Mouse (Mus musculus): ENCODE data around the gene Pitpnb. TPM values are rescaled to one million over a fixed set of nuclear protein-coding genes. Genes with fewer than 3 reads are reported as not detected.

Gene Pitpnb
- polyA plus RNA-seq, 1 experiment from 2014 or later, result 133 TPM

GRCm38 (mm10) chr5:111325813-111326212 is 4.8 kb upstream of the Pitpnb start:
- ATAC-seq (replicated peaks; ENCODE audit: insufficient number of reproducible peaks, low FRiP score, low TSS enrichment, low read depth) (no peak), DNase-seq (ENCODE audit: low spot score) (no peak)
- no peaks in the 10 kb centered on the region; the same call in 1 of the 2 replicates for H3K36me3 ChIP-seq (replicated peaks; ENCODE audit: control insufficient read depth, insufficient read depth, low read depth, low read length)
- H3K27me3 ChIP-seq (ENCODE audit: control insufficient read depth, insufficient read depth, low read length), result no peaks in the 10 kb centered on the region
- no peak overlapping the region for H3K9ac ChIP-seq (replicated peaks; ENCODE audit: low read length)
- WGBS, result 33% methylated on average over 1 of the region's 1 CpGs
- no peak overlapping the region for H3K4me2 ChIP-seq (ENCODE audit: low read depth, low read length)
- no peaks in the 10 kb centered on the region for H3K4me1 ChIP-seq (ENCODE audit: control insufficient read depth, insufficient read depth, low read length)
- no peak overlapping the region for H3K27ac ChIP-seq (replicated peaks; ENCODE audit: low read depth, low read length)
- no peak overlapping the region for H3K4me3 ChIP-seq (ENCODE audit: low read depth, low read length)
- no peaks in the 10 kb centered on the region for H3K9me3 ChIP-seq (replicated peaks; ENCODE audit: control insufficient read depth, low read length)

GRCm38 (mm10) chr5:111327420-111327819 is 3.1 kb upstream of the Pitpnb start:
- ATAC-seq (replicated peaks; ENCODE audit: insufficient number of reproducible peaks, low FRiP score, low TSS enrichment, low read depth), result no peak
- no peaks in the 10 kb centered on the region; the same call in 1 of the 2 replicates for H3K36me3 ChIP-seq (replicated peaks; ENCODE audit: control insufficient read depth, insufficient read depth, low read depth, low read length)
- H3K4me3 ChIP-seq (ENCODE audit: low read depth, low read length), result no peak overlapping the region
- no peak overlapping the region for H3K4me2 ChIP-seq (ENCODE audit: low read depth, low read length)
- no peaks in the 10 kb centered on the region for H3K4me1 ChIP-seq (ENCODE audit: control insufficient read depth, insufficient read depth, low read length)
- no peak overlapping the region for H3K9ac ChIP-seq (replicated peaks; ENCODE audit: low read length)
- no peak overlapping the region for H3K27ac ChIP-seq (replicated peaks; ENCODE audit: low read depth, low read length)
- no peak for DNase-seq (ENCODE audit: low spot score)
- no peaks in the 10 kb centered on the region for H3K9me3 ChIP-seq (replicated peaks; ENCODE audit: control insufficient read depth, low read length)
- 84% methylated on average over 7 of the region's 7 CpGs for WGBS
- H3K27me3 ChIP-seq (ENCODE audit: control insufficient read depth, insufficient read depth, low read length), result no peaks in the 10 kb centered on the region

GRCm38 (mm10) chr5:111329782-111330416 is 664 bp upstream of the Pitpnb start:
- DNase-seq (ENCODE audit: low spot score), result no peak
- Histone ChIP-seq H3K9me3 (replicated peaks; ENCODE audit: control insufficient read depth, low read length) (no peaks in the 10 kb centered on the region), H3K4me2 (ENCODE audit: low read depth, low read length) (peak overlapping the region; percentile 61), H3K27ac (replicated peaks; ENCODE audit: low read depth, low read length) (peak overlapping the region; percentile 78), H3K36me3 (replicated peaks; ENCODE audit: control insufficient read depth, insufficient read depth, low read depth, low read length) (no peaks in the 10 kb centered on the region; the same call in 1 of the 2 replicates), H3K4me3 (ENCODE audit: low read depth, low read length) (peak overlapping the region; percentile 96), H3K27me3 (ENCODE audit: control insufficient read depth, insufficient read depth, low read length) (no peaks in the 10 kb centered on the region), H3K9ac (replicated peaks; ENCODE audit: low read length) (peak overlapping the region; percentile 74), H3K4me1 (ENCODE audit: control insufficient read depth, insufficient read depth, low read length) (no peaks in the 10 kb centered on the region)
- no peak; the same call in 1 of the 2 replicates for ATAC-seq (replicated peaks; ENCODE audit: insufficient number of reproducible peaks, low FRiP score, low TSS enrichment, low read depth)
- 25% methylated on average over 10 of the region's 10 CpGs for WGBS

- WGBS, result 0% methylated on average over 14 of the region's 14 CpGs
- Histone ChIP-seq H3K4me3 (ENCODE audit: low read depth, low read length) (peak overlapping the region; percentile 96), H3K27me3 (ENCODE audit: control insufficient read depth, insufficient read depth, low read length) (no peaks in the 10 kb centered on the region), H3K9me3 (replicated peaks; ENCODE audit: control insufficient read depth, low read length) (no peaks in the 10 kb centered on the region), H3K9ac (replicated peaks; ENCODE audit: low read length) (peak overlapping the region; percentile 95), H3K27ac (replicated peaks; ENCODE audit: low read depth, low read length) (peak overlapping the region; percentile 78; the same call in 1 of the 2 replicates), H3K4me1 (ENCODE audit: control insufficient read depth, insufficient read depth, low read length) (no peaks in the 10 kb centered on the region), H3K4me2 (ENCODE audit: low read depth, low read length) (peak overlapping the region; percentile 61), H3K36me3 (replicated peaks; ENCODE audit: control insufficient read depth, insufficient read depth, low read depth, low read length) (no peaks in the 10 kb centered on the region; the same call in 1 of the 2 replicates)
- DNase-seq (ENCODE audit: low spot score) (peak; percentile 10), ATAC-seq (replicated peaks; ENCODE audit: insufficient number of reproducible peaks, low FRiP score, low TSS enrichment, low read depth) (0 out of 2 replicates have a peak, but pooled peaks have one; percentile 47)
These were observed 504 bp downstream of the Pitpnb start for GRCm38 (mm10) chr5:111331099-111331435.

DNA sequence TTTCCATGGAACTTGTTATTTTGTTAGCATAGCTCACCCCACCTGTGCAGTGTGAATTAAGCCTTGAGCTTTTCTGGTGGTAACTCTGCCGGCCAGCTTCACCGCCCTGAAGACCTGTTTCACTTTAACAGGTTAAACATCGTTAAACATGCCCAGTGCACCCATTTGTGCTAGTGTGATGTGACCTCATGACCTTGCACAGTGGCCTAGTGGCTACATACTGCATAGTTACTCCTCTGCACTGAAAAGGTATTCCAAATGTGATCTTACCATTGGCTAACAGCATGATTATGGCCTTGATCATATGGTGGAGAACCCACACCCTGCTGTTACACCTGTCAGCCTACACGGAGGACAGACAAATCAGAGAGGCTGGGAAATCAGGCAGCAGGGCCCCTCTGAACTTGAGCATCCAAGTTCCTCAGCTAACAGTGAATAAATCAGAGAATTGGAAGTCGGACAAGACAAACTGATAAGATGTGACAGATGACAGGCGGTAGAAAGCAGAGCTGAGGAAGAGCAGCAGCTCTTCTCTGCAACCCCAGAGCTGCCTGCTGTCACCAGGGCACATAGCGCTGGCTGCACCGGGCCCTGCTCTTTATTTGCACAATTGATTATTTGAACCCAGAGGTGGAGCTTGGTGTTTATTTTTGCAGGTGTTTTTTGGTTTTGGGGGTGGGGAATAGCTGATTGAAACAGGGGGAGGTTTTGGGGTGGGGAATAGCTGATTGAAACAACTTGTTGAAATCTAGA is 5.6 kb downstream of the Pitpnb start:
- no peak for DNase-seq (ENCODE audit: low spot score)
- Histone ChIP-seq H3K27ac (replicated peaks; ENCODE audit: low read depth, low read length) (no peak overlapping the region), H3K4me3 (ENCODE audit: low read depth, low read length) (no peak overlapping the region), H3K36me3 (replicated peaks; ENCODE audit: control insufficient read depth, insufficient read depth, low read depth, low read length) (no peaks in the 10 kb centered on the region), H3K4me1 (ENCODE audit: control insufficient read depth, insufficient read depth, low read length) (no peaks in the 10 kb centered on the region), H3K27me3 (ENCODE audit: control insufficient read depth, insufficient read depth, low read length) (no peaks in the 10 kb centered on the region), H3K9me3 (replicated peaks; ENCODE audit: control insufficient read depth, low read length) (no peaks in the 10 kb centered on the region), H3K9ac (replicated peaks; ENCODE audit: low read length) (no peak overlapping the region), H3K4me2 (ENCODE audit: low read depth, low read length) (no peak overlapping the region)
- 90% methylated on average over 8 of the region's 8 CpGs for WGBS
- ATAC-seq (replicated peaks; ENCODE audit: insufficient number of reproducible peaks, low FRiP score, low TSS enrichment, low read depth), result no peak

GRCm38 (mm10) chr5:111341609-111342008 is 11.0 kb downstream of the Pitpnb start:
- 52% methylated on average over 5 of the region's 5 CpGs for WGBS
- no peaks in the 10 kb centered on the region for H3K9me3 ChIP-seq (replicated peaks; ENCODE audit: control insufficient read depth, low read length)
- no peak overlapping the region for H3K4me2 ChIP-seq (ENCODE audit: low read depth, low read length)
- no peak overlapping the region for H3K9ac ChIP-seq (replicated peaks; ENCODE audit: low read length)
- no peaks in the 10 kb centered on the region for H3K27me3 ChIP-seq (ENCODE audit: control insufficient read depth, insufficient read depth, low read length)
- no peak overlapping the region for H3K27ac ChIP-seq (replicated peaks; ENCODE audit: low read depth, low read length)
- H3K4me3 ChIP-seq (ENCODE audit: low read depth, low read length), result no peak overlapping the region
- ATAC-seq (replicated peaks; ENCODE audit: insufficient number of reproducible peaks, low FRiP score, low TSS enrichment, low read depth) (no peak), DNase-seq (ENCODE audit: low spot score) (peak; percentile 73)
- peaks cover 6% of the 10 kb centered on the region for H3K36me3 ChIP-seq (replicated peaks; ENCODE audit: control insufficient read depth, insufficient read depth, low read depth, low read length)
- no peaks in the 10 kb centered on the region for H3K4me1 ChIP-seq (ENCODE audit: control insufficient read depth, insufficient read depth, low read length)

DNA sequence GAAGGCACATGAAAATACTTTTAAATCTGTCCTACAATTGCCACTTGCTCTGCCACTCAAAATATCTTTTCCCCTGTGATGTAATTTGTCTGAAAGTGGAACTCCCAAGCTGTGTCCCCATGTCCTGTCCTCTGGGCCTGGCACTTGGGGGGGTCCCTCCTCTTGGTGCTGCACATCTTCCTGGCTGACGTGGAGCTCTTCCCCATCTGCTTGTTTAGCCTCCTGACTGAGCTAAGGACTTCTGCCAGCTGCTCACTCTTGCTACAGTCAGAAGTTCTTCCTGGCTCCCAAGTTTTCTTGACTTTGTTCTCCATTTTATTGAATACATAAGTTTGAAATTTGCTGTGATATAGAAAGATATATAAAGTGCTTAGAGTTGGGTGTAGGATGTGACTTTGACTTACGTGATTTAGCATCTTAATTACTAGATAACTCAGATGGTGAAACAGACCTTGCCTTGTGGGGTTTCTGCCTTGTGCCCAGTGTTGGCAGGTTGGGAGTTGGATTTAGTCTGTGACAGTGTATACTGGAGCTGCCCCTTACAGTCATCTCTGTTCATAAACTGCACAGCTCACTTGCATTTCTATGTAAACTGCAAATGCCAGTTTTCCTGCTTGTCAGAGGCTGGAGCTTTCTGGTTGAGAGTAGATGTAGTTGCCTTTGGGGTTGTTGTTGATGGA is 14.3 kb downstream of the Pitpnb start:
- no peak overlapping the region for H3K9ac ChIP-seq (replicated peaks; ENCODE audit: low read length)
- ATAC-seq (replicated peaks; ENCODE audit: insufficient number of reproducible peaks, low FRiP score, low TSS enrichment, low read depth) (no peak), DNase-seq (ENCODE audit: low spot score) (no peak)
- H3K4me1 ChIP-seq (ENCODE audit: control insufficient read depth, insufficient read depth, low read length), result no peaks in the 10 kb centered on the region
- H3K4me2 ChIP-seq (ENCODE audit: low read depth, low read length), result no peak overlapping the region
- H3K4me3 ChIP-seq (ENCODE audit: low read depth, low read length), result no peak overlapping the region
- no peak overlapping the region for H3K27ac ChIP-seq (replicated peaks; ENCODE audit: low read depth, low read length)
- no peaks in the 10 kb centered on the region for H3K27me3 ChIP-seq (ENCODE audit: control insufficient read depth, insufficient read depth, low read length)
- 76% methylated on average over 2 of the region's 2 CpGs for WGBS
- peaks cover 23% of the 10 kb centered on the region for H3K36me3 ChIP-seq (replicated peaks; ENCODE audit: control insufficient read depth, insufficient read depth, low read depth, low read length)
- H3K9me3 ChIP-seq (replicated peaks; ENCODE audit: control insufficient read depth, low read length), result no peaks in the 10 kb centered on the region

All from embryonic facial prominence, embryonic 11.5 days (tissue).